Mouse (Mus musculus) spleen, postnatal 10 days (tissue): ENCODE data around the gene Cd4.
A peak's percentile ranks its signal among the peaks of the same experiment; 100 is the strongest.
"Not testable (repeated sequence)": the region's sequence is repeated elsewhere in the genome, so short reads cannot be mapped to it uniquely, and the experiment has no call there.

Experiments used
- DNase-seq, 2 experiments: peaks; one replicate each; pipeline ENCODE4 v3.0.0; 2021 to 2022; ENCODE audit warnings: low spot score in 2 of 2

Cd4 gene

GRCm38 (mm10) chr6:124915942-124916694 is 28.1 kb upstream of the Cd4 start:
- no peak for DNase-seq

DNA sequence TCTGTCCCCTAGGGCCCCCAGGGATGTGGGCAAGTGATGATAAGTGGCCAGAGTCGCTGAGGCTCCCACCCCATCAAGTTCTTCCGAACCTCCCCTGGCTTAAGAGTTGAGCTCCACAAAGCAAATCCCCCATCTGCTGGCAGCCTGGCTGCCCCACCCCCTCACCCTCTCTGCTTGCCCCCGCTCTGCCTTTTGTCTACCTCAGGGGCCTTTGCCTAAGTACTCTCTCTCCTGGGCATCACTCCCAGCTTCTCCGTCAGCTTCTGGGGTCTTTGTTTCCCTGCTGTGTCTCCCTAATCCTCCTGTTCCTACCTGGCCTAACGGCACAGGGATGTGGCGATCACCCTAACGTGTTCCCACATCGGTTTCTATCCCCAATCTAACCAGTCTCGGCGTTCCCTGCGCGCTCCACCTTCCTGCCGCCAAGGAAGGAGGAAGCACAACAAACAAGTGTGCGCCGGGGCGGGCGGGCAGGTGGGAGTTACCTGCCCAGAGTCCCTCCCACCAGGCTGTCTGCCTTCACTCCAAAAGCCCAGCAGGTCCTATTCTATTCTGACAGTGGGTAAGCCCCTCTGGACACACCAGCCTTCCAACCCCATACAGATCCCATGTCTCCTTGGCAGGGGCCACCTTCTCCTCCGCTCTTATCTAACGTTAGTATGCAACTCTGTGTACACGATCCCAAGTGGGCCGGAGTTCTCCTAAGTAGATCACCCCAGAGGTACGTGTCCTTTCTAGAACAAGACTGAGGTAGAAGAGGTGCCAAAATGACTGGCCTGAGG is 27.3 kb upstream of the Cd4 start:
- DNase-seq, result no peak

DNA sequence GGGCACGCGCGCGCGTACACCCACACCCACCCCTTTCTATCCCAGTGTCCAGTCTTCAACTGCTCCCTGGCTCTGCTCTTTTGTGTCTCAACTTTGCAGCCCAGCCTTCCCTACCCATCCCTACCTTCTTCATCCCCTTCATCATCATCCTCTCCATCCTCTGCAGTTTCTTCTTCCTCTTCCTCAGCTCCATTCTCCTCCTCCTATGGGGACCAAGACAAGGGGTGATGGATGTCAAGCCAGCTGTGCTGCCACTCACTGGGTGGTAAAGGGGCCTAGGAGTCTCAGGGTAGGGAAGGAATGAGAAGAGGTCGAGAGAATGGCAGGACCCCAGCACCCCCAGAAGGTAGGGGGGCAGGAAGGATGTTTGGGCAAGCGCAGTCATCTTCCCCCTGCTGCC is 26.5 kb upstream of the Cd4 start:
- DNase-seq, result no peak

DNA sequence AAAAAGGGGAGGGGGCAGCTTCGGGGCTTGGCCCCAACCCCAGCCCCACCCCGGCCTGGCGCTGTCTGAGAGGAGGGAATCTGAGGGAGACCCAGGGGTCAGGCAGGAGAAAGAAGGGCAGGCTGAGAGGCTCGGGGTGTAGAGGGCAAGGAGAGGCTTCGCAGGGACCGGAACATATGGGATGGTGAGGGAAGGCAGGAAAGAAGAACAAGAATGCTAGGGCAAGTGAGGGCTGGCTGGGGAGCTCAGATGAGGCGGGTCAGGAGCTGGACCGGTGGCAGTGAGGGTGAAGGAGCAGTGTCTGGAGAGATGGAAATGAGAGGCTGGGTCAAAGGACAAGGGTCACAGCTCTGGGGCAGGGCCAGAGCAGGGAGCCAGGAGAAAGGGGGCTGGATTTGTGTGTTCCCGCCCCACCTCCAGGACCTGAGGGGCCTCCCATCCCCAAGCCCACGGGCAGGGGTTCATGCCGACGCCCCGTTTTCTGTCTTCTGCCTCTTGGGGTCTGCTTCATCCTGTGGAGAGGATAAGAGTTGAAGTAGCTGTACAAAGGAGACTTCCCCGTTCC is 25.8 kb upstream of the Cd4 start:
- DNase-seq, result no peak

GRCm38 (mm10) chr6:124913214-124913613 is 25.2 kb upstream of the Cd4 start:
- no peak for DNase-seq

GRCm38 (mm10) chr6:124911533-124912218 is 23.7 kb upstream of the Cd4 start, which contains the start of gene Lag3:
Lag3 (minus strand) TSS chr6:124911705.
- no peak for DNase-seq

DNA sequence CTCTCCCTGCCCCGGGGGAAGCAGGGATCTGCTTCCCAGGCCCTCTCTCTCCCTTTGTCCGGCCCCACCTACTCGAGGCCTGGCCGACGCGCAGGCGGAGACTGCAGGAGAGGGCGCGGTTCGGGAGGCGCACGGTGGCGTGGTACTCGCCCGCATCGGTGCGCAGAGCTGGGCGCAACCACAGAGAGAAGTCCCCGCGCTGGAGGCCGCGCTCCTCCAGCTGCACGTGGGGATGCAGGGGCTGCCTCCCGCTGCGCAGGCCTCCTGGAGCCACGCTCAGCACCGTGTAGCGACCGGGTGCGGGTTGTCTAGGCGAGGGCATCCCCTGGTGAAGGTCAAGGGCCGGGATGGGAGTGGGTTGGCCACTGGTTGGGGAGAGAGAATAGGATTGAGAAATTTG is 22.0 kb upstream of the Cd4 start:
- DNase-seq, result no peak

DNA sequence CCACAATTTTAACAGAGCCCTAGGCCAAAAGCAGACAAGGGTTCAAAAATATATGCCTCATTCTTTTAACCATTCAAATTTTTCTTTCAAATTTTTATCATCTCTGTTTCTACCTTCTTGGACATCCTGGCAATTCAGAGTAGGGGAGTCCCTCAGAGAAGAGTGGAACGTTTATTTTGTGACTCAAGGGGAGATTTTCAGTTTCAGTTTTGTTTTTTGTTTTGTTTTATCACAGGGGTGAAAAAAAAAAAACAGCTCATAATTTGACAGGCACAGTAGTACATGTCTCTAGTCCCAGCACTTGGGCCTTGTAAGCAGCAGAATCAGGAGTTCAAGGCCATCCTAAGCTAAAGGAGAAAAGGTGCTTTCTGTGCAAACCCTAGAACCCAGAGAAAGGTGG is 19.7 kb upstream of the Cd4 start:
- no peak for DNase-seq

- DNase-seq, result no peak
Observed at GRCm38 (mm10) chr6:124904991-124905860, 17.2 kb upstream of the Cd4 start.

GRCm38 (mm10) chr6:124904161-124904981 is 16.4 kb upstream of the Cd4 start:
- DNase-seq, result peak; percentile 30 to 61

DNA sequence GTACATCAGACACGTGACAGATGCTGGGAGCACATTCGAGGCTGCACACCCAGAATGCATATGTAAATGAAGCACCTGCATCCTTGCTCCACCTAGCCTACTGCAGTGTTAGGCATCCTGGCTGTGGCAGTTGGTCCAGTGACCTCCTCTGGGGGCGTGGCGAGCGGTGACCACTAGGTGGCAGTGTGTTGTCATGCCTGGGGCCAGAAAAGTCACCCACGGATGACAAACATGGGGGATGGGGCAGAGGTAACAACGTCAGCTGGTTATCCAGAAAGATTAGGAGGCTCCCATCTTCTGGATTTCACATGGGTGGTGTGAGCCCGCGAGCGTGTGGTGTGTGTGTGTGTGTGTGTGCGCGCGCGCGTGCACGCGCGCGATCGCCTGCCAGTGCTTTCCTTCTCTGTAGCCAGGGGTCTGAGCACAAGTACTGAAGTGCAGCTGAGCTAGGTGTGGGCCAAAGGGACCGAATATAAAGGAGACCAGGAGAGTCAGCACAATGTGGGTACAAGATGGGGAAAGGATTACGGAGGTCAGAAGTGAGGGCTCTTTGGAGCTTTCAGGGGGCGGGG is 15.6 kb upstream of the Cd4 start:
- peak; percentile 95 for DNase-seq

DNA sequence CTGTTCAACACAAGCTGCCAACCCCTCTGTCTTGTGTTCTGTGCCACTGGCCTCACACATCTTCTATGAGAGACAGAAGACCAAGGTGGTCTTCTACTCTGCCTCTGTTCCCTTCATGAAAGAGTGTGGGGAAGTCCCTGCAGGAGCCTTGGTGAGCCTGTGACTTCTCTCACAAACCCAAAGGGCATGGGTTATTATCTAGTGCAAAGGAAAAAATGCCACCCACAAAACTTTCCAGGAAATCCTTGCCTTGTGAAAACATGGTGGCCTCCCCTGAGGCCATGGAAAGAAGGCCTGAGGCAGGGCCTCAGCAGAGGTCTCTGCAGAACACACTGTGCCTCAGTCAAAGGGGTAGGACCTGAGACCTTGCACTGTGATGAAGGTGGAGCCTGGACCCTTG is 13.8 kb upstream of the Cd4 start:
- no peak for DNase-seq

DNA sequence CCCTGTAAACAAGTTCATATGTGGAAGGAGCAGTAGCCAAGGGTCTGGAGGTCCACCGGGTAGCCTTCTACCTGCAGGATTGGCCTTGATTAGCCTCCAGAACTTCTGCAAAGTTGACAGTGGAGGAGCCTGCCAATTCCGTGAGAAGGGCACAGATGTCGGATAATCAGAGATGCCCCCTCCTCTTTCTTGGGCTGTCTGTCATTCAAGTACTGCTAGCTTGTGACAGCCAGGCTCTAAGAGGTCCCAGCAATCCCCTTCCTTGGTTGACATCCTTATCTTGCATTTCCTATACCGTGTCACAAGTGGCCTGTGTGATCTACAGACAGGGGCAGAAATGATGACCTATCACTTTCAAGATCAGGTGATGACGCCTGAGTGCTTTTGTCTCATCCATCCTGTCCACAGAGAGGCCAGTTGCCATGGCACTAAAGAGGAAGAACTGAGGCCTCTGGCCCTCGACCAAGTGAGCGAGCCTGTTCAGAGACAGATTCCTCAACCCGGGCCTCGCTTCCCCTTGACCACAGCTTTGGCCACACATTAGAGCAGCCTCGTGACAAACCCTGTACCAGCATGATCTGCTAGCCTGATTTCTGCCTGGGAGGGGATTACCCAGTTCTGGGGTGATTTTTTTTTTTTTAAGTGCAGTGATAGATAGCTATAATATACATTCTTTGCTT is 12.9 kb upstream of the Cd4 start:
- DNase-seq, result peak in 1 of 2 experiments; percentile 32

DNA sequence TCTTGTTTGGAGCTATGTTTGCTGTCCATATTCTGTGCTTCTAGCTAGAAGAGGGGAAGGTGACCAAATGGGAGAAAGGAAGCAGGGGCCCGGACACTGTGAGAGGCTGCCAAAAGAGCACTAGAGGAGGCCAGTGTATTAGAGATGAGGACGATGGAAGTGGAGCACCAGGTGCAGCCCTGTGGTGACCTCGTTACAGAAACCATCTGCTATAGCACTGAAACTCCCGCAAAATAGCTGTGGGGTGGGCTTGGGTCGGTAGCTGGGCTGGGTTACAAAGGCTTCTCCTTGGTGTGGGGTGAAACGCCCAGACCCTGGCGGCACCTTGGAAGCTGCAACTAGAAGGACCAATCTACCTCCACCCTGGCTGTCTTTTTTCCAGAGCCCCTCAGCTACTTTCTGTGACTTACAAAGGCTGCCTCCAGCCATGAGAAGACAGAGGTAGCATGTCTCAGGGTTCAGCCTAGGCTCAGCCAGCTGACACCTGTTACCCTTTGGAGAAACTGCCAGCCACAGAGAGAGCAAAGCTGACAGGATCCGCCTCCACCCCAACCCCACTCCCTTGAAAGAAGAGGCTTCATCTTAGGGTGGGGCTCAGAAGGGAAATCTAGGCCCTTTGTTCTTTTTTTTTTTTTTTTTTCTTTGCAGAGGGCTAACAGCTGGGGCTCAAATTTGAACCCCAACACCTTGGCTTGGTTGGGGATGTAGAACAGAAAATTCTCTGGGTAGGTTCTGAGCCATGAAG is 12.2 kb upstream of the Cd4 start:
- no peak for DNase-seq

- DNase-seq, result no peak
Observed at GRCm38 (mm10) chr6:124898359-124898758, 10.3 kb upstream of the Cd4 start.

- not testable (repeated sequence) for DNase-seq
Observed at GRCm38 (mm10) chr6:124894113-124894512, 6.1 kb upstream of the Cd4 start.

DNA sequence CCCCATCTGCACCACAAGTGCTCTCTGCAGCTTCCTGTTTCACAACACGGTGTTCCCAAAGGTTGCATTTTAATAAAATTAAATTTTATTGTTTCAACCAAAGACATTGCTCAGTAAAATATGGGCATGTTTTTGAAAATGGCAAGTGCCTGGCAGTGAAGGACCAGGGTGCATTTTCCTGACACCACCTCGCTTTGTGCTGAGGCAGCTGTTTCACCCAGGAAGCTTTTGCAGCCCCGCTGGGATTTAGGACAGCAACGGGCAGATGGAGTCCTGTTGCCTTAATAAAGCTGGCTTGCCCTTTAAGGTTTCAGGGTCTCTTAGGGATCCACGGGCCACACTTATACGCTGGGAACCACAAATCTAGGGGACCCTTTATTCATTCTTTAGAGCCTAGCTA is 3.0 kb upstream of the Cd4 start:
- DNase-seq, result no peak

- DNase-seq, result no peak
Observed at GRCm38 (mm10) chr6:124888555-124889125, 619 bp upstream of the Cd4 start.
